Mouse (Mus musculus) heart, postnatal 0 days (tissue): ENCODE data around the gene Rsad2.

ENCODE experiments used
- CTCF ChIP-seq: IDR thresholded peaks from 2 replicates; pipeline ENCODE4 v1.5.1; 2016; ENCODE audit warnings: antibody characterized with exemption, control low read depth, low read depth
- EP300 ChIP-seq: IDR thresholded peaks from 2 replicates; pipeline ENCODE4 v1.6.1; 2016; ENCODE audit warnings: antibody characterized with exemption, low read depth

- TF ChIP-seq CTCF (no peak), EP300 (no peak)
Observed at GRCm38 (mm10) chr12:26439366-26439765, 16.9 kb downstream of the Rsad2 start.
